Mouse (Mus musculus): ENCODE measurements around the gene Far1. TPM values are rescaled to one million over a fixed set of nuclear protein-coding genes. Genes with fewer than 3 reads are reported as not detected.

The Far1 gene
- total RNA-seq, 2 experiments from 2014 or later = 18.7 to 24.3 TPM

GRCm38 (mm10) chr7:113556138-113556537 is 42.5 kb downstream of the Far1 start:
- intact Hi-C loops (cut with DNase I) = no loop called here
- no peak for DNase-seq

- DNase-seq = no peak
- intact Hi-C loops (cut with DNase I) = no loop called here
These were observed 53.3 kb downstream of the Far1 start for GRCm38 (mm10) chr7:113566892-113567291.

- no peak for DNase-seq
- intact Hi-C loops (cut with DNase I) = no loop called here
These were observed 57.5 kb downstream of the Far1 start for GRCm38 (mm10) chr7:113571121-113571520.

- intact Hi-C loops (cut with DNase I) = no loop called here
- DNase-seq = no peak
These were observed 59.1 kb downstream of the Far1 start for GRCm38 (mm10) chr7:113572741-113573140.

GRCm38 (mm10) chr7:113582111-113582510 is 68.5 kb downstream of the Far1 start:
- intact Hi-C loops (cut with DNase I) = no loop called here
- no peak for DNase-seq

- DNase-seq = no peak
- intact Hi-C loops (cut with DNase I) = no loop called here
These were observed 75.6 kb downstream of the Far1 start for GRCm38 (mm10) chr7:113589211-113589610.

- DNase-seq = no peak
- intact Hi-C loops (cut with DNase I) = no loop called here
These were observed 76.7 kb downstream of the Far1 start for GRCm38 (mm10) chr7:113590330-113590729.

GRCm38 (mm10) chr7:113591084-113591483 is 77.5 kb downstream of the Far1 start:
- no peak for DNase-seq
- intact Hi-C loops (cut with DNase I) = no loop called here

- DNase-seq = no peak
- intact Hi-C loops (cut with DNase I) = no loop called here
These were observed 78.1 kb downstream of the Far1 start for GRCm38 (mm10) chr7:113591557-113592354.

- intact Hi-C loops (cut with DNase I) = no loop called here
- no peak for DNase-seq
These were observed 79.1 kb downstream of the Far1 start for GRCm38 (mm10) chr7:113592696-113593095.

GRCm38 (mm10) chr7:113594363-113594762 is 80.7 kb downstream of the Far1 start:
- DNase-seq = peak; percentile 47 to 52
- intact Hi-C loops (cut with DNase I) = loop anchor here (1.0 kb wide), 1 partner anchor 216 kb away; no protein-coding TSS in a partner anchor

GRCm38 (mm10) chr7:113597231-113597630 is 83.6 kb downstream of the Far1 start:
- DNase-seq = no peak
- intact Hi-C loops (cut with DNase I) = no loop called here

GRCm38 (mm10) chr7:113601803-113602202 is 88.2 kb downstream of the Far1 start:
- DNase-seq = no peak
- intact Hi-C loops (cut with DNase I) = no loop called here

GRCm38 (mm10) chr7:113607928-113608327 is 94.3 kb downstream of the Far1 start:
- intact Hi-C loops (cut with DNase I) = no loop called here
- no peak for DNase-seq

GRCm38 (mm10) chr7:113609027-113609705 is 95.5 kb downstream of the Far1 start:
- intact Hi-C loops (cut with DNase I) = loop anchor here (1.0 kb wide), 1 partner anchor 412 kb away; no protein-coding TSS in a partner anchor
- peak; percentile 18 to 29 for DNase-seq

GRCm38 (mm10) chr7:113612628-113613027 is 99.0 kb downstream of the Far1 start:
- DNase-seq = no peak
- intact Hi-C loops (cut with DNase I) = loop anchor here (5.0 kb wide), 1 partner anchor 145 kb away; no protein-coding TSS in a partner anchor

- intact Hi-C loops (cut with DNase I) = loop anchor here (5.0 kb wide), 1 partner anchor 143 kb away; no protein-coding TSS in a partner anchor
- DNase-seq = peak; percentile 7 to 14
These were observed 100.7 kb downstream of the Far1 start for GRCm38 (mm10) chr7:113614198-113614927.

- DNase-seq = no peak
- intact Hi-C loops (cut with DNase I) = no loop called here
These were observed 105.5 kb downstream of the Far1 start for GRCm38 (mm10) chr7:113619166-113619565.

- DNase-seq = no peak
- intact Hi-C loops (cut with DNase I) = no loop called here
These were observed 106.1 kb downstream of the Far1 start for GRCm38 (mm10) chr7:113619768-113620167.

Measured in heart, postnatal 36 days (tissue).